12 mouse cellular contexts compared by ENCODE assay signal in genomic region chr5:115516908-115517307, GRCm38 (mm10). TPM values are rescaled to one million over a fixed set of nuclear protein-coding genes. Genes with fewer than 3 reads are reported as not detected.
A peak's percentile ranks its signal among the peaks of the same experiment; 100 is the strongest.
DNase-seq lines count a peak whose midpoint lies in the region; ATAC-seq lines count a peak whose summit lies in the region.
"Had no signal": no experiment of that assay in that cellular context is flagged by ENCODE, and none has a peak within 500 bp of the region (broad histone marks: within the 10 kb centered on the region; RNA-seq: fewer than 3 reads in every experiment).

No protein-coding gene starts in this region.

- no peaks in the 10 kb centered on the region for H3K9me3 ChIP-seq in kidney, embryonic 14.5 days (ENCODE audit: control insufficient read depth, low read length)
- no peaks in the 10 kb centered on the region for H3K9me3 ChIP-seq in limb, embryonic 10.5 days (replicated peaks)
- H3K9me3 ChIP-seq: limb, embryonic 12.5 days had no signal

- no peaks in the 10 kb centered on the region for H3K36me3 ChIP-seq in kidney, embryonic 14.5 days (ENCODE audit: control insufficient read depth, insufficient read depth, low read length)
- peaks cover 55% of the 10 kb centered on the region for H3K36me3 ChIP-seq in limb, embryonic 10.5 days

- no peaks in the 10 kb centered on the region for H3K27me3 ChIP-seq in kidney, embryonic 14.5 days (ENCODE audit: control insufficient read depth, insufficient read depth, low read length)
- H3K27me3 ChIP-seq in limb, embryonic 10.5 days (ENCODE audit: low read depth, poor library complexity, severe bottlenecking) = no peaks in the 10 kb centered on the region
- H3K27me3 ChIP-seq: limb, embryonic 12.5 days had no signal

- peak overlapping the region; percentile 59; the same call in 1 of the 2 replicates for H3K27ac ChIP-seq in kidney, embryonic 14.5 days (ENCODE audit: low read depth, low read length)
- 0 out of 2 replicates have a peak overlapping the region, but pooled peaks have one; percentile 54 for H3K27ac ChIP-seq in limb, embryonic 10.5 days

- peaks cover 36% of the 10 kb centered on the region for H3K4me1 ChIP-seq in kidney, embryonic 14.5 days (ENCODE audit: control insufficient read depth, insufficient read depth, low read length)
- peaks cover 45% of the 10 kb centered on the region for H3K4me1 ChIP-seq in limb, embryonic 10.5 days

- no peak for DNase-seq in kidney, postnatal 14 days
- peak; percentile 31 for DNase-seq in thymus, postnatal 4 days
- no peak for DNase-seq in thymus, postnatal 36 days
- no peak for DNase-seq in limb, embryonic 10.5 days (ENCODE audit: low spot score)
- no peak for DNase-seq in spleen, postnatal 10 days (ENCODE audit: low spot score in 2 of 2)
- DNase-seq: cerebellum, postnatal 10 days; gastrocnemius, postnatal 14 days; right cerebral cortex, postnatal 14 days had no signal

- no peak overlapping the region for H3K4me3 ChIP-seq in kidney, embryonic 14.5 days (ENCODE audit: low read length)
- no peak overlapping the region for H3K4me3 ChIP-seq in limb, embryonic 10.5 days
- H3K4me3 ChIP-seq: limb, embryonic 12.5 days had no signal

- no peak overlapping the region for H3K9ac ChIP-seq in kidney, embryonic 14.5 days (ENCODE audit: low read depth, low read length)
- H3K9ac ChIP-seq: limb, embryonic 12.5 days had no signal

- WGBS in kidney, embryonic 14.5 days = 88% methylated on average over 7 of the region's 7 CpGs
- WGBS in limb, embryonic 10.5 days = 93% methylated on average over 7 of the region's 7 CpGs

- ATAC-seq in kidney, embryonic 14.5 days (ENCODE audit: low FRiP score, low TSS enrichment) = no peak
- no peak for ATAC-seq in granulocyte monocyte progenitor cell, adult 5-6 weeks (replicated peaks; ENCODE audit: poor library complexity, severe bottlenecking)

- H3K4me2 ChIP-seq in kidney, embryonic 14.5 days (replicated peaks; ENCODE audit: low read depth, low read length) = no peak overlapping the region
- H3K4me2 ChIP-seq: limb, embryonic 12.5 days had no signal

RNA-seq across cellular contexts. Expression of gene Pxn, which starts 10.4 kb away (rescaled TPM):
- 21.9 and 22.4 TPM in 2 replicates for polyA plus RNA-seq in kidney, embryonic 14.5 days (2014; fragmentation: Nextera tagmentation; extraction: Ambion mirVana)
- polyA plus RNA-seq in limb, embryonic 10.5 days (2016; fragmentation: Nextera tagmentation; extraction: Ambion mirVana) = 36.8 and 45.3 TPM in 2 replicates
- total RNA-seq in granulocyte monocyte progenitor cell, adult 5-6 weeks (2014; fragmentation: Nextera tagmentation) = 56.2 and 57.1 TPM in 2 replicates
- 110 and 111 TPM in 2 replicates for total RNA-seq in granulocyte monocyte progenitor cell, adult 5-6 weeks (2017)

RNA-seq across cellular contexts. Expression of gene Sirt4, which starts 32.4 kb away (rescaled TPM):
- polyA plus RNA-seq in kidney, embryonic 14.5 days (2014; fragmentation: Nextera tagmentation; extraction: Ambion mirVana) = 16.4 and 20.9 TPM in 2 replicates
- polyA plus RNA-seq in limb, embryonic 10.5 days (2016; fragmentation: Nextera tagmentation; extraction: Ambion mirVana) = 16.0 and 18.5 TPM in 2 replicates
- total RNA-seq in granulocyte monocyte progenitor cell, adult 5-6 weeks (2014; fragmentation: Nextera tagmentation) = 9.2 and 23.1 TPM in 2 replicates
- total RNA-seq in granulocyte monocyte progenitor cell, adult 5-6 weeks (2017) = 2.9 and 7.1 TPM in 2 replicates

RNA-seq across cellular contexts. Expression of gene Rplp0, which starts 42.4 kb away (rescaled TPM):
- 1,879 and 2,111 TPM in 2 replicates for polyA plus RNA-seq in kidney, embryonic 14.5 days (2014; fragmentation: Nextera tagmentation; extraction: Ambion mirVana)
- 1,442 and 1,757 TPM in 2 replicates for polyA plus RNA-seq in limb, embryonic 10.5 days (2016; fragmentation: Nextera tagmentation; extraction: Ambion mirVana)
- total RNA-seq in granulocyte monocyte progenitor cell, adult 5-6 weeks (2014; fragmentation: Nextera tagmentation) = 2,324 and 2,796 TPM in 2 replicates
- total RNA-seq in granulocyte monocyte progenitor cell, adult 5-6 weeks (2017) = 1,887 and 2,078 TPM in 2 replicates

RNA-seq across cellular contexts. Expression of gene Gcn1l1, which starts 48.1 kb away (rescaled TPM):
- 44.3 and 56.0 TPM in 2 replicates for polyA plus RNA-seq in kidney, embryonic 14.5 days (2014; fragmentation: Nextera tagmentation; extraction: Ambion mirVana)
- polyA plus RNA-seq in limb, embryonic 10.5 days (2016; fragmentation: Nextera tagmentation; extraction: Ambion mirVana) = 63.3 and 63.8 TPM in 2 replicates
- 26.9 and 43.5 TPM in 2 replicates for total RNA-seq in granulocyte monocyte progenitor cell, adult 5-6 weeks (2014; fragmentation: Nextera tagmentation)
- total RNA-seq in granulocyte monocyte progenitor cell, adult 5-6 weeks (2017) = 33.4 and 37.4 TPM in 2 replicates

RNA-seq across cellular contexts. Expression of gene Pla2g1b, which starts 50.8 kb away (rescaled TPM):
- 0.46 and 0.57 TPM in 2 replicates for polyA plus RNA-seq in kidney, embryonic 14.5 days (2014; fragmentation: Nextera tagmentation; extraction: Ambion mirVana)
- polyA plus RNA-seq in limb, embryonic 10.5 days (2016; fragmentation: Nextera tagmentation; extraction: Ambion mirVana) = not detected in 2 replicates
- total RNA-seq in granulocyte monocyte progenitor cell, adult 5-6 weeks (2014; fragmentation: Nextera tagmentation) = not detected in 2 replicates
- total RNA-seq in granulocyte monocyte progenitor cell, adult 5-6 weeks (2017) = not detected in 2 replicates
- total RNA-seq: adrenal gland, postnatal 36 days; gastrocnemius, postnatal 14 days had no signal
- polyA plus RNA-seq: limb, embryonic 12.5 days had no signal
